Mouse (Mus musculus) midbrain, embryonic 14.5 days (tissue): ENCODE data around the gene Fam47e. TPM values are rescaled to one million over a fixed set of nuclear protein-coding genes. Genes with fewer than 3 reads are reported as not detected.
A peak's percentile ranks its signal among the peaks of the same experiment; 100 is the strongest.

ENCODE experiments used
- ATAC-seq: fragments of 200-750 bp; cut with Nextera tagmentation; 2 replicates; pipeline ENCODE4 v1.8.0; 2017; ENCODE audit warnings: moderate number of reproducible peaks, moderate library complexity; ENCODE audit not compliant: low FRiP score, low TSS enrichment
- DNase-seq: peaks from one replicate; pipeline ENCODE4 v3.0.0-alpha.2; 2015
- H3K27ac ChIP-seq: fragments of 300-500 bp; sonication (generic); replicated peaks from 2 replicates; pipeline ENCODE4 v1.5.1; 2014; ENCODE audit warnings: mild to moderate bottlenecking, low read depth, low read length, moderate library complexity
- H3K27me3 ChIP-seq: fragments of 300-500 bp; sonication (generic); 2 replicates; pipeline ENCODE4 v1.6.1; 2014; ENCODE audit warnings: low read length, control low read depth, mixed read lengths; ENCODE audit not compliant: control insufficient read depth, insufficient read depth
- H3K36me3 ChIP-seq: fragments of 300-500 bp; sonication (generic); 2 replicates; pipeline ENCODE4 v1.6.1; 2014; ENCODE audit warnings: low read length, control low read depth; ENCODE audit not compliant: control insufficient read depth, insufficient read depth
- H3K4me1 ChIP-seq: fragments of 300-500 bp; sonication (generic); 2 replicates; pipeline ENCODE4 v1.6.1; 2014; ENCODE audit warnings: mild to moderate bottlenecking, antibody characterized with exemption, low read length, control low read depth; ENCODE audit not compliant: control insufficient read depth, insufficient read depth
- H3K4me2 ChIP-seq: fragments of 300-500 bp; sonication (generic); 2 replicates; pipeline ENCODE4 v1.6.1; 2014; ENCODE audit warnings: mild to moderate bottlenecking, low read length, moderate library complexity
- H3K4me3 ChIP-seq: fragments of 300-500 bp; sonication (generic); replicated peaks from 2 replicates; pipeline ENCODE4 v1.5.1; 2014; ENCODE audit warnings: low read depth, low read length
- H3K9ac ChIP-seq: fragments of 300-500 bp; sonication (generic); replicated peaks from 2 replicates; pipeline ENCODE4 v1.6.1; 2014; ENCODE audit warnings: mild to moderate bottlenecking, low read length, moderate library complexity
- H3K9me3 ChIP-seq: fragments of 300-500 bp; sonication (generic); 2 replicates; pipeline ENCODE4 v1.6.1; 2016; ENCODE audit warnings: low read length, control low read depth, mixed read lengths; ENCODE audit not compliant: control insufficient read depth
- WGBS: fragments of 180-500 bp; shearing (Covaris S2); extraction: QIAGEN DNeasy Blood & Tissue Kit; methylation state at CpG from one replicate; pipeline ENCODE4 v1.1.7; 2014; 5-methylcytosine and 5-hydroxymethylcytosine counted together
- polyA plus RNA-seq: library from polyadenylated mRNA; unstranded; fragments of >200 nt; fragmentation: Nextera tagmentation; extraction: Ambion mirVana; gene quantifications from 2 replicates; pipeline ENCODE4 v1.2.1, GENCODE M21; 2014

Fam47e gene
- polyA plus RNA-seq, 1 experiment from 2014 or later = 0.34 TPM

DNA sequence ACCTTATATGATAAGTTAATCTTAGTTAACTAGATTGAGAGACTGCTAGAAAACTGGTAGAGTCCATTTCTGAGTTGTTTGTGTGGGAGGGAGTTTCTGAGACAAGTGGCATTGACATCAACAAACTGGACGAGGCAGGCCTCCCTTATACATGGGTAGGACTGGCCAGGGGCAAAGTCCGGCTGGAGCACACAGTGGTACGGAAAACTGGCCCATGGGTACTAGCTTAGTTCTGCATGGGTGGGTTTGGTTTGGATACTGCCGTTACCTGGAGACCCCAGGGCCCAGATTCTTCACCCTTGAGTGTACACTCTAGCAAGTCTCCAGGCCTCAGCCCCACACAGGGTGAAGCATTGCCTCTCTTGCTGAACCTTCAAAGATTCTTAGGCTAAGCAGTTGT, 57.9 kb downstream of the Fam47e start:
- no peak overlapping the region for H3K4me3 ChIP-seq
- no peaks in the 10 kb centered on the region for H3K27me3 ChIP-seq
- DNase-seq (no peak), ATAC-seq (no peak)
- no peak overlapping the region for H3K9ac ChIP-seq
- 74% methylated on average over 4 of the region's 4 CpGs for WGBS
- no peak overlapping the region for H3K4me2 ChIP-seq
- no peaks in the 10 kb centered on the region for H3K36me3 ChIP-seq
- H3K9me3 ChIP-seq = no peaks in the 10 kb centered on the region
- no peak overlapping the region for H3K27ac ChIP-seq
- H3K4me1 ChIP-seq = no peaks in the 10 kb centered on the region

DNA sequence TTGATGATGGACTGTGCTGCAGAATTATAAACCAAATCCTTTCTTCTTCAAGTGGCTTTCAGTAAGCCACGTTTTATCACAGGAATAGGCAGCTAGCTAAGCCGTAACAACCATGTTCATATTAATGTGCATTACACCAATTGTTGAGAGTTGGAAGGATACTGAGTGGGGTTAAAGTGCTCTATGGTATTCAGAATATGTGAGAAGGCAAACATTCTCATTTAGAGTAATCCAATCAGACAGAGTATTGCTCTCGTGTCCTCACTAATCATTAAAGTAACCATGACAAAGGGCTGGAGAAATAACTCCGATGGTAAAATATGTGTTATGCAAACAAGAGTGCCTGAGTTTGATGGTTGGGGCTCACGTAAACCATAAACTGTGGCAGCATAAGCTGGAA, 67.0 kb downstream of the Fam47e start:
- no peak for DNase-seq
- 82% methylated on average over 5 of the region's 5 CpGs for WGBS

DNA sequence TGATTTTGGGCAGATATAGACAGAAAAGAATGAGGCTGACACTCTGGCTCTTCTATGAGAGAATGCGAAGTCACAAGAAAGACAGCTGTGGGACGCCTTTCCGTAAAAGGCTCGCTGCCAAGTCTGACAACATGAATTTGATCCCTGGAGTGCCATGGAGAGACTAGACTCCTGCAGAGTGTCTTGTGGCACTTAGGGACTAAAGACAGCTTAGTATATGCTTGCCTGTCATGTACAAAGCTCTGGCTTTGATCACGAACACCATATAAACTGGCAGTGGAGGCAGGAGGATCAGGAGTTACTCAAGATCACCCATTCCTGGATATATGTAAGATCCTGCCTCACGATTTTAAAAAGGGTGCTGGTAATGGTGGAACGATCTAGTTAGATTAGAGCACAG, 73.0 kb downstream of the Fam47e start:
- ATAC-seq = no peak
- no peaks in the 10 kb centered on the region for H3K4me1 ChIP-seq
- WGBS = 71% methylated on average over 7 of the region's 7 CpGs

More for the DNA sequence above, 67.0 kb downstream of the Fam47e start:
- no peaks in the 10 kb centered on the region for H3K27me3 ChIP-seq
- H3K9me3 ChIP-seq = no peaks in the 10 kb centered on the region
- H3K4me3 ChIP-seq = no peak overlapping the region
- H3K4me1 ChIP-seq = no peaks in the 10 kb centered on the region
- no peak overlapping the region for H3K4me2 ChIP-seq
- H3K36me3 ChIP-seq = no peaks in the 10 kb centered on the region
- H3K27ac ChIP-seq = no peak overlapping the region
- H3K9ac ChIP-seq = no peak overlapping the region
- no peak for ATAC-seq

DNA sequence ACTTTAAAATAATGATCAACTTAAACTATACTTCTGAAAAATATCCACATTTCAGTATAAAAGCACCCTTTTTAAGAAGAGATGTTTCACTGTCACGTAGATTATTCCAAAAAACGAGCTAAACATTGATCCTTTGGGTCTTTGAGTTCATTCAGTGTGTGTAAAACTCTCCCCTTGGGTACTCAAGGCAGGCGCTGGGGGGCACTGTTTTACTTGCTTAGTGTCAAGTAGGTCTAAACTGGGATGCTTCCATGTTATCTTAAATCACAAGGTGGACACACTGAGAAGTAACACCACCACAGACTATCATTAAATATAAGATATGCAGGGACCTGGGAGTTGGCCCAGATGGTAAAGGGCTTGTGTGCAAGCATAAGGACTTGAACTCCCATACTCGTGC, 78.7 kb downstream of the Fam47e start:
- 65% methylated on average over 4 of the region's 4 CpGs for WGBS
- Histone ChIP-seq H3K4me2 (no peak overlapping the region), H3K9me3 (no peaks in the 10 kb centered on the region), H3K27ac (no peak overlapping the region), H3K4me1 (no peaks in the 10 kb centered on the region), H3K9ac (no peak overlapping the region), H3K27me3 (no peaks in the 10 kb centered on the region), H3K36me3 (no peaks in the 10 kb centered on the region), H3K4me3 (no peak overlapping the region)
- ATAC-seq (no peak), DNase-seq (peak; percentile 6)

More for the DNA sequence above, 73.0 kb downstream of the Fam47e start:
- Histone ChIP-seq H3K9me3 (no peaks in the 10 kb centered on the region), H3K27me3 (no peaks in the 10 kb centered on the region), H3K9ac (no peak overlapping the region), H3K4me3 (no peak overlapping the region), H3K4me2 (no peak overlapping the region), H3K27ac (no peak overlapping the region), H3K36me3 (no peaks in the 10 kb centered on the region)
- no peak for DNase-seq

DNA sequence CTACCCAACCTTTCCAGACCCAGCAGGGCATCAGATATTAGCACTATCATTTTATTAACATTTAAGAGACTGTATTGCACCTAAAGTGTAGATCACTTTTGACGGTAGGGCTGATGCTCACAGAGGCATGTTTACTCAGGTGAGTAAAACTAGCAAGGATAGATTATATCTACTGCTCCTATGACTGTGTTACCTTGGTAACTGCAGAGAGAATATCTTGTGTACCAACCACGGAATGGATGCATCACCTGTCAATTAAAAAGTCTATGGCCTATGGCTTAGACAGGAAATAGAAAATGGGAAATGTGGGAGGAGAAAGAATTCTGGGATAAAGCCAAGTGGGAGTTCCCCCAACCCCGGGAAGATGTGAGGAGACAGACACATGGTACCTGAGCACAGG, 80.0 kb downstream of the Fam47e start:
- H3K36me3 ChIP-seq = no peaks in the 10 kb centered on the region
- WGBS = 78% methylated on average over 3 of the region's 3 CpGs

DNA sequence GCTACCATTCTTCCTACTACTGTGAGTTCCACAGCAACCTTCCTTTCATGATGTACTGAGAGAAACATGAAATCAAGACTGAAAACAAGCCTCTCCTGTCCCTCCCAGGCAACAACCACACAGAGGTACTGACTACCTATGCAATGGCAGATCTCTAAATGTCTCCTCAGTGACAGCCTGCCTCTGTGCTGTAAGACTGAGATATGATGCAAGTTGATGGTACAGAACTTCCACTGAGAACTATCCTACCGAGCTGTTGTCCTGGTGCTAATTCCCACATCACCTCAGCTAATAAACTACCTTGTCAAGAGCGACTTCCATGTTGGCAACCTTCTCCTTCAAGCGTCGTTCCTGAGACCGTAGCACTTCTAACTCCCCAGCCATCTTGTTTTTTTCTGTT, 81.0 kb downstream of the Fam47e start:
- Histone ChIP-seq H3K4me2 (no peak overlapping the region), H3K9me3 (no peaks in the 10 kb centered on the region), H3K4me1 (no peaks in the 10 kb centered on the region), H3K36me3 (no peaks in the 10 kb centered on the region), H3K9ac (no peak overlapping the region), H3K27me3 (no peaks in the 10 kb centered on the region), H3K4me3 (no peak overlapping the region), H3K27ac (no peak overlapping the region)
- 87% methylated on average over 5 of the region's 5 CpGs for WGBS
- ATAC-seq (no peak), DNase-seq (no peak)

More for the DNA sequence above, 80.0 kb downstream of the Fam47e start:
- no peaks in the 10 kb centered on the region for H3K9me3 ChIP-seq
- ATAC-seq = no peak
- no peak overlapping the region for H3K4me2 ChIP-seq
- no peak overlapping the region for H3K9ac ChIP-seq
- no peak for DNase-seq
- H3K27me3 ChIP-seq = no peaks in the 10 kb centered on the region
- no peak overlapping the region for H3K27ac ChIP-seq
- no peaks in the 10 kb centered on the region for H3K4me1 ChIP-seq
- H3K4me3 ChIP-seq = no peak overlapping the region

DNA sequence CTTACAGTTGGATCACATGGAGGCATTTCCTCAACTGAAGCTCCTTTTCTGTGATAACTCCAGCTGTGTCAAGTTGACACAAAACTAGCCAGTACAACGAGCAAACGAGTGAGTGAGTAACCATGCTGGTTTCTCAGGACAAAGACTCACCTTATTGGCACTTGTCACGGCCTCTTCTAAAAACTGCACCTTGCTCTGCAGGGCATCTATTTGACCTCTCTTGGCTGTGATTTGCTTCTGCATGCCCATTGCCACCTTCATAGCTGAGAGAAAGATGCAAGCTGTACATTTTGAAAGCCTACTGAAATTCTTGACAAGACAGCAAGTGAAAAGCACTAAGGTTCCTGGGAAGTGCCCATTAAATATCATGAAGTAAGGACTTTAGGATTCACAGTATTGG, 86.0 kb downstream of the Fam47e start:
- no peaks in the 10 kb centered on the region for H3K9me3 ChIP-seq
- H3K27me3 ChIP-seq = no peaks in the 10 kb centered on the region
- no peak overlapping the region for H3K4me2 ChIP-seq
- no peak overlapping the region for H3K9ac ChIP-seq
- H3K27ac ChIP-seq = no peak overlapping the region
- DNase-seq = no peak
- H3K36me3 ChIP-seq = no peaks in the 10 kb centered on the region
- no peak for ATAC-seq
- WGBS = 90% methylated on average over 3 of the region's 3 CpGs
- no peaks in the 10 kb centered on the region for H3K4me1 ChIP-seq
- H3K4me3 ChIP-seq = no peak overlapping the region

Other genes with a start within 250 kb of the Fam47e start
- gene Sdad1, start 244.6 kb upstream of the Fam47e start, polyA plus RNA-seq = 29.9 and 38.8 TPM in 2 replicates
- not detected in 2 replicates for gene Cxcl9, start 227.0 kb upstream of the Fam47e start, polyA plus RNA-seq
- 3.7 and 6.1 TPM in 2 replicates for gene Art3, start 223.2 kb upstream of the Fam47e start, polyA plus RNA-seq
- gene Cxcl10, start 206.2 kb upstream of the Fam47e start, polyA plus RNA-seq = 3.5 TPM in 1 of 2 replicates, not detected in the other
- 58.2 and 61.4 TPM in 2 replicates for gene Nup54, start 119.8 kb upstream of the Fam47e start, polyA plus RNA-seq
- gene Scarb2, start 48.2 kb upstream of the Fam47e start, polyA plus RNA-seq = 21.0 and 28.2 TPM in 2 replicates
- 4.4 and 5.7 TPM in 2 replicates for gene Stbd1, start 48.0 kb downstream of the Fam47e start, polyA plus RNA-seq
- gene Ccdc158, start 120.2 kb downstream of the Fam47e start, polyA plus RNA-seq = 0.24 and 0.43 TPM in 2 replicates
- 1.4 and 1.5 TPM in 2 replicates for gene Shroom3, start 128.4 kb downstream of the Fam47e start, polyA plus RNA-seq